Mouse (Mus musculus) urinary bladder, postnatal 4 days (tissue): ENCODE measurements around the gene Meis1.

Source experiments
- DNase-seq, 2 experiments: peaks; one replicate each; pipeline ENCODE4 v3.0.0; 2021 to 2022; ENCODE audit warnings: low spot score in 2 of 2

The Meis1 gene

GRCm38 (mm10) chr11:19018489-19019203 lies at the start of gene Meis1:
TSS of gene Meis1 (minus strand) at chr11:19018985.
- peak; percentile 92 to 93 for DNase-seq

GRCm38 (mm10) chr11:19067334-19067733 lies 48.5 kb upstream of the Meis1 start:
- DNase-seq, result no peak

DNA sequence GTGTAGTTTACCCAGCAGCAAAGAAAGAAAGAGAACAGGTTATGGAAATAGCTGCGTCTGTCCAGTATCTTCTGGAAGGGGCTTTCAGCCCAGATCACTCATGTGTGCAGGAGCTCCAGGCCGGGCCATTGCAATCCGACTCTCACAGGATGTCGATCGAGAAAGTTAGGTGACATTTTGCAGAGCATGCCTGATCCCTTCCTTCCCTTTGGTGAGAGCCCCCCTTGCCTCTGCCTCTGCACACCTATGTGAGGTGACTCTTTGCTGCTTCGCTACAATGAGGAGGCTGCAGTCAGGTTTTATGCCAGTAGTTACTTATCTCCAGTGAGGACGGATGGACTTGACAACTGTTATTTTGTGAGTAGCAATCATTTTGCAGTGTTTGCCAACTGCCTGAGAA lies 30.5 kb upstream of the Meis1 start:
- no peak for DNase-seq

GRCm38 (mm10) chr11:19036595-19037166 lies 17.9 kb upstream of the Meis1 start:
- no peak for DNase-seq

DNA sequence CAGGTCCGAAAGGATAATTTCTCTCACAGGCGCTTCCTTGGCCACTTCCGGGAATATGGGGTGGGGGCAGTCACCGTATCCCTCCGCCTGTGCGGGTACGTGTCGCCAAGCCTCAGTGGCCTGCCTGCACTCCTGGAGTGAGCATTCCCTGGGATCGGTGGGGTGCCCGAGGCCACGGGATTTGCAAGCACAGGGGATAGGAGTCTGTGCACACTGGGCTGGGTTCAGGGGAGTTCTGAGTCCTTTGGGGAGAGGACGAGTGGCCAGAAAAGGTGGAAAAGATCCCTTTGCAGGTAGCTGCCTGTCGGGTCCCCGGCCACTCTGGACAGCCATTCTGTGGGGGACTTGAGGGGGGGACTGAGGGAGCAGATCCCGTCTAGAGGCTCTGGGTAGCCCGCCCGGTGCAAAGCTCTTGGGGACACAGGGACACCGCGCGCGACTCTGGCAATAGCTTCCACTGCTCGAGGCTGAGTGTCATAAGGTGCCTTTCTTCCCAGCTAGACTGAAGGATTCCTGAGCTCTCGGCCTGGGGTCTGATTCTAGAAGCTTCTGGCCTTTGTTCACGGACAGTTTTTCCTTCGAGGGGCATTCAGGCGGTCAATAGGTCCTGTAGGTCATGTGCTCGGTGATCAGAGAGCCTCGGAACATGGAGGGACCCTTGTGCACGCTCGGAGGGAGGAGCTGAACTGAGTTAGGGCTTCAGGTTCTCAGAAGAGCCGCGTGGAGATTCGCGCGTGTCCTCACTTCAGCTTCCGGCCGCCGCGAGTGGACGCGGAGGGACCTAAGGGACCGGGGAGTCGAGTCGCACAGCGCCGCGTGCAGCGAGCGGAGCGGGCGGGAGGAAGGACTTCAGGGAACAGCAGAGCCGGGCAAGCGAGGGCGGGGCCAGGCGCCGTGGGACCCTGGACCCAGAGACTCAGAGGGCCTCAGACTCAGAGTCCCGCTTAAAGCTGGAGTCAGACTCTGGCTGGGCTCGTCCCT lies 8.1 kb upstream of the Meis1 start:
- DNase-seq, result peak; percentile 64 to 77

- DNase-seq, result no peak
Measured at GRCm38 (mm10) chr11:19025976-19026520, 7.3 kb upstream of the Meis1 start.

DNA sequence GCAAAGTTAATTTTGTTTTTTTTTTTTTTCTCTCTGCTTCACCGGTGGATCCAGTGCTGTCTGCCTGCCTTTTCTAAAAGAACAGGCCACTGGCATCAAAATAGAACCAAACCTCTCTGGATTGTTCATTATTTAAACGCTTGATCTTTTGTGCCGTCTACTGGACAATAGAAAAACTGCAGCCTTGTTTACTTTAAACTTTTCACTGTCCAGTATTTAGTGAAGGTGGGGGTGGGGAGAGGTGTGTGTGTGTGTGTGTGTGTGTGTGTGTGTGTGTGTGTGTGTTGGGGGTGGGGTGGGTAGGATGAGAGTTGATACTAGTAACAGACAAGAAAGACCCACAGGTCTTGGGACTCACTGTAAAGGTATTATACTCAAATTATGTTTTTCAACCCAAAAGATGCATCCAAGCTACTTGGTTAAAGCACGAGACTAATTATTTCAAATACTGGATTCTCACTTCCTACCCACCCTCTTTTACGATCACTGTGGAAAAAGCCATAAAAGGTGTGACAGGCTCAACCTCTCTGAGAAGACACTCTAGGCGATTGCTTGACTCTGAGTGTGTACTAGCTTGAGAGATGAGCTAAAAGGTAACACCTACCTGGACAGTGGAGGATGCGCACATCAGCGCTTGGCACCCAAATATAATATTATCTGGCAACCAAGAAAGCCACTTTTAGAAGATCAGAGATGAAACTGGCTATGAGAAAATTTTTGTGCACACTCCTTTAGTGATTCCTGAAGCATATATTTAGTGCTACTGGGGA lies 5.9 kb upstream of the Meis1 start:
- DNase-seq, result no peak

- DNase-seq, result no peak
Measured at GRCm38 (mm10) chr11:19023356-19023755, 4.6 kb upstream of the Meis1 start.

GRCm38 (mm10) chr11:19022576-19022975 lies 3.8 kb upstream of the Meis1 start:
- no peak for DNase-seq

DNA sequence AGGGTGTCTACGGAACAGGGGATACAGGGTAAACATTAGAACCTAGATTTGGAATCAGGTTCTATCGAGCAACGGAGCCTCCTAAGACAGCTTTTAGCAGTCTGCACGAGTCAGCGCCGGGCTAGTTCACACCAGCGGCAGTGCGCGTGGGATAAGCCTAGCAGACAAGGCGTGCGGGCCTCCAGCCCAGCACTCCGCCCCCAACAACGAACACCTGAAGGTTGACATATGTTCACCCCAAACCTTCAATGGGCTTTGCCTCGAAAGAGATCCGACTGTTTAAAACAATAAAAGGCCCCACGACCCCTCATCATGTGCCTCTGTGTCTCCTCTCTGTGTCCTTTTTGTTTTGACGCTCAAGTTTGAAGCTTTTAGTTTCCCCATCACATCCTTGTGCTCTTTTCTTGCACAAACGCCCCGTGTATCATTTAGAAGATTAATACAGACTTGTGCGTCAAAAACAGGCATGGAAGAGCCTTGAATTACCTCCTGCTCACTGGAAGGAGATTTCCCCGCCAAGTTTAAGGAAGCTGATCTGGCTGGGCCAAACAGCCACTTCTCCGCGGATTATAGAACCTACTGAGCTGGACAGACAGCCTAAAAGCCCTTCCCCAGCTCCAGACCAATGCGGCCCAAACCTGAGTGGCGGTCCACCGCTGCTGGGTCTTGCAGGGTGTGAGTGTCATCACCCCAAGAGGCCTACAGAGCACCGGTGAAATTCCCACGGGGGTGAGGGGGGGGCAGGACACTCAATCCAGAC lies 2.3 kb upstream of the Meis1 start:
- peak in 1 of 2 experiments; percentile 34 for DNase-seq

- DNase-seq, result peak; percentile 92 to 94
Measured at GRCm38 (mm10) chr11:19020371-19020824, 1.6 kb upstream of the Meis1 start.

GRCm38 (mm10) chr11:19019204-19020171 lies 703 bp upstream of the Meis1 start:
- peak in 1 of 2 experiments; percentile 42 for DNase-seq

GRCm38 (mm10) chr11:19017719-19018413 lies 919 bp downstream of the Meis1 start:
- no peak for DNase-seq

GRCm38 (mm10) chr11:19017262-19017661 lies 1.5 kb downstream of the Meis1 start:
- DNase-seq, result no peak

- DNase-seq, result no peak
Measured at GRCm38 (mm10) chr11:19016481-19017220, 2.1 kb downstream of the Meis1 start.

GRCm38 (mm10) chr11:19015731-19016461 lies 2.9 kb downstream of the Meis1 start:
- DNase-seq, result no peak

GRCm38 (mm10) chr11:19015381-19015730 lies 3.4 kb downstream of the Meis1 start:
- DNase-seq, result no peak
